ENCODE assay signal across 9 mouse cellular contexts in the genomic region with DNA sequence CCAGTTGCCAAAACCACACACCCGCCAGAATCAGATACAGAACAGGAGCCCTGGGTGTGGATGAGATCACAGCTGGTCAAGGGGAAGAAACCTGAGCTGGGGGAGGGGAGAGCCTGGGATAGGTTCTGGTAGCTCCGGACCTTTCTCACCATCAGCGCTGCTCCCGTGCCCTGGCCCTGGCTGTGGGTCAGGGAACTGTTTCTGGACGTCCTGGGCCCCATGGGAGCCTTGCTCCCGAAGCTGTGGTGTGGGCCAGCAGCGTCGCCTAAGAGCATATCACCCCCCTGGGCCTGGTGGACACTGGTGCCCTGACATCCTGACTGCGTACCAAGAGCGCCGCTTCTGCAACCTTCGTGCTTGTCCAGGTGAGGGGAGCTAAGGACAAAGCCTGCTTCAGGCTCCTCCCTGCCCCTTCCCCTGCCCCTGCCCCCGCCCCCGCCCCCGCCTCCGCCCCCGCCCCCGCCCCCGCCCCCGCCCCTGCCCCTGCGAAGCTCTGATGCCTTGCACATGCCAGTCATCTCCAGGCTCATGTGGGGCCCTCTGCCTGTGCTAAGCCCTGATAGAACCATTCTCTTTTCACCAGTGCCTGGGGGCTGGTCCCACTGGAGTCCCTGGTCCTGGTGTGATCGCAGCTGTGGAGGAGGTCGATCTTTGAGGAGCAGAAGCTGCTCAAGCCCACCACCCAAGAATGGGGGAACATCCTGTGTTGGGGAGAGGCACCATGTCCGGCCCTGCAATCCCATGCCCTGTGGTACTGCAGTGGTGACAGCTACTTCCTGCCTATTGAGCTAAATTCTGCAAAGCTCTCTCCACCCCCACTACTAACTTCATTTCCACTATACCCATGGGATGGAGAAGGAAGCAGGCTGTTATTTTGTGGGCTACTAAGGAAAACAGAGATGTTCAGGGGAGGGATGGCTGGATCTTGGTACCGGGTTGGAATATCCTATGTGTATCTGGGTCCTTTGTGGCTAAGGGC. TPM values are rescaled to one million over a fixed set of nuclear protein-coding genes. Genes with fewer than 3 reads are reported as not detected.
DNase-seq lines count a peak whose midpoint lies in the region; ATAC-seq lines count a peak whose summit lies in the region.
"Had no signal": no experiment of that assay in that cellular context is flagged by ENCODE, and none has a peak within 500 bp of the region (broad histone marks: within the 10 kb centered on the region; RNA-seq: fewer than 3 reads in every experiment).

No protein-coding gene starts in this region.

- H3K9ac ChIP-seq in kidney, embryonic 14.5 days (ENCODE audit: low read depth, low read length) = peak overlapping the region; percentile 44; the same call in 1 of the 2 replicates
- peak overlapping the region; percentile 37; the same call in 1 of the 2 replicates for H3K9ac ChIP-seq in midbrain, embryonic 13.5 days (replicated peaks)
- H3K9ac ChIP-seq: liver, embryonic 14.5 days had no signal

- no peaks in the 10 kb centered on the region for H3K9me3 ChIP-seq in kidney, embryonic 14.5 days (ENCODE audit: control insufficient read depth, low read length)
- H3K9me3 ChIP-seq in midbrain, embryonic 13.5 days = no peaks in the 10 kb centered on the region

- H3K27me3 ChIP-seq in kidney, embryonic 14.5 days (ENCODE audit: control insufficient read depth, insufficient read depth, low read length) = no peaks in the 10 kb centered on the region
- no peaks in the 10 kb centered on the region for H3K27me3 ChIP-seq in midbrain, embryonic 13.5 days

- DNase-seq in urinary bladder, postnatal 14 days (ENCODE audit: low spot score) = peak; percentile 8
- DNase-seq in urinary bladder, postnatal 10 days (ENCODE audit: low spot score) = no peak
- peak; percentile 24 for DNase-seq in heart, adult 8-10 months (ENCODE audit: low spot score)
- no peak for DNase-seq in left cerebral cortex, adult 8-10 months (ENCODE audit: low spot score in 2 of 2)
- DNase-seq in layer of hippocampus, adult 11-12 months (ENCODE audit: low spot score) = no peak
- DNase-seq in layer of hippocampus, postnatal 14 days (ENCODE audit: low spot score in 2 of 2) = no peak

- peak overlapping the region; percentile 43 for H3K4me2 ChIP-seq in kidney, embryonic 14.5 days (replicated peaks; ENCODE audit: low read depth, low read length)
- H3K4me2 ChIP-seq in midbrain, embryonic 13.5 days (replicated peaks) = peak overlapping the region; percentile 41

- no peaks in the 10 kb centered on the region for H3K36me3 ChIP-seq in kidney, embryonic 14.5 days (ENCODE audit: control insufficient read depth, insufficient read depth, low read length)
- H3K36me3 ChIP-seq in midbrain, embryonic 13.5 days = no peaks in the 10 kb centered on the region

- H3K4me1 ChIP-seq in kidney, embryonic 14.5 days (ENCODE audit: control insufficient read depth, insufficient read depth, low read length) = peaks cover 16% of the 10 kb centered on the region
- H3K4me1 ChIP-seq in midbrain, embryonic 13.5 days (replicated peaks) = peaks cover 11% of the 10 kb centered on the region

- 6% methylated on average over 23 of the region's 25 CpGs for WGBS in kidney, embryonic 14.5 days
- 12% methylated on average over 25 of the region's 25 CpGs for WGBS in midbrain, embryonic 13.5 days

- peak overlapping the region; percentile 28 for H3K4me3 ChIP-seq in kidney, embryonic 14.5 days (ENCODE audit: low read length)
- H3K4me3 ChIP-seq in midbrain, embryonic 13.5 days (replicated peaks) = 0 out of 2 replicates have a peak overlapping the region, but pooled peaks have one; percentile 2

- peak; percentile 65 for ATAC-seq in kidney, embryonic 14.5 days (ENCODE audit: low FRiP score, low TSS enrichment)
- ATAC-seq in midbrain, embryonic 13.5 days = peak; percentile 37; the same call in 1 of the 2 replicates

- peak overlapping the region; percentile 37; the same call in 1 of the 2 replicates for H3K27ac ChIP-seq in kidney, embryonic 14.5 days (ENCODE audit: low read depth, low read length)
- no peak overlapping the region for H3K27ac ChIP-seq in midbrain, embryonic 13.5 days
- H3K27ac ChIP-seq: liver, embryonic 14.5 days had no signal

RNA-seq across cellular contexts. Expression of gene Sspo, which starts 40.0 kb away (rescaled TPM):
- total RNA-seq in heart, adult 8-10 months (2022) = under 1 TPM; 0.14 to 0.35 (median 0.31) TPM
- polyA plus RNA-seq in kidney, embryonic 14.5 days (2014; fragmentation: Nextera tagmentation; extraction: Ambion mirVana) = 0.17 and 0.53 TPM in 2 replicates
- 0.18 and 0.22 TPM in 2 replicates for polyA plus RNA-seq in midbrain, embryonic 13.5 days (2015; fragmentation: Nextera tagmentation; extraction: Ambion mirVana)
- 1 to 10 TPM in 1 of 4 experiments, under 1 TPM in 3; 0.84 to 1.4 (median 0.90) TPM for total RNA-seq in left cerebral cortex, adult 8-10 months (2022)
- total RNA-seq in layer of hippocampus, postnatal 14 days (2021) = under 1 TPM; 0.44 to 0.57 TPM

RNA-seq across cellular contexts. Expression of gene Zfp467, which starts 42.4 kb away (rescaled TPM):
- 10 to 100 TPM in 3 of 4 experiments, 1 to 10 TPM in 1; 9.7 to 10.1 (median 10.1) TPM for total RNA-seq in heart, adult 8-10 months (2022)
- polyA plus RNA-seq in kidney, embryonic 14.5 days (2014; fragmentation: Nextera tagmentation; extraction: Ambion mirVana) = 27.8 and 31.4 TPM in 2 replicates
- 23.6 and 24.3 TPM in 2 replicates for polyA plus RNA-seq in midbrain, embryonic 13.5 days (2015; fragmentation: Nextera tagmentation; extraction: Ambion mirVana)
- 10 to 100 TPM; 36.6 to 46.3 (median 38.6) TPM for total RNA-seq in left cerebral cortex, adult 8-10 months (2022)
- total RNA-seq in layer of hippocampus, postnatal 14 days (2021) = 10 to 100 TPM; 19.0 to 20.0 TPM

RNA-seq across cellular contexts. Expression of gene Atp6v0e2, which starts 49.4 kb away (rescaled TPM):
- 10 to 100 TPM; 18.1 to 27.4 (median 23.3) TPM for total RNA-seq in heart, adult 8-10 months (2022)
- polyA plus RNA-seq in kidney, embryonic 14.5 days (2014; fragmentation: Nextera tagmentation; extraction: Ambion mirVana) = 19.9 and 20.3 TPM in 2 replicates
- polyA plus RNA-seq in midbrain, embryonic 13.5 days (2015; fragmentation: Nextera tagmentation; extraction: Ambion mirVana) = 174 and 176 TPM in 2 replicates
- 100 to 1,000 TPM; 400 to 422 (median 415) TPM for total RNA-seq in left cerebral cortex, adult 8-10 months (2022)
- total RNA-seq in layer of hippocampus, postnatal 14 days (2021) = 100 to 1,000 TPM; 522 to 523 TPM

Comparison
In these comparisons a context has a peak if more than half of its experiments do, and no peak if none do; other contexts are left out.
1. DNase-seq: peak in urinary bladder, postnatal 14 days (single experiment) and heart, adult 8-10 months (single experiment); none in urinary bladder, postnatal 10 days (single experiment), left cerebral cortex, adult 8-10 months (0 of 2), layer of hippocampus, adult 11-12 months (single experiment) and layer of hippocampus, postnatal 14 days (0 of 2).
2. RNA of gene Atp6v0e2, which starts 49.4 kb away (total RNA-seq): 522 to 523 TPM in layer of hippocampus, postnatal 14 days and 400 to 422 TPM in left cerebral cortex, adult 8-10 months; 18.1 to 27.4 TPM in heart, adult 8-10 months; every median in the first group is over 10 times any median in the second.